Mouse (Mus musculus): ENCODE measurements around the gene Atp6v1e2. TPM values are rescaled to one million over a fixed set of nuclear protein-coding genes. Genes with fewer than 3 reads are reported as not detected.

Atp6v1e2 gene
- not detected in 2 replicates for polyA plus RNA-seq (2015; fragmentation: Nextera tagmentation; extraction: Ambion mirVana)

GRCm38 (mm10) chr17:86947840-86948796, at the start of gene Atp6v1e2:
Atp6v1e2 (minus strand) TSS chr17:86947897.
- no peak within 1 kb of the TSS for H3K27ac ChIP-seq (ENCODE audit: low read length)
- no peak within 1 kb of the TSS for H3K9ac ChIP-seq (ENCODE audit: low read depth, low read length)
- H3K9me3 ChIP-seq (replicated peaks; ENCODE audit: control insufficient read depth, low read length), result no peaks in the 10 kb centered on the region
- no peak within 1 kb of the TSS for H3K4me3 ChIP-seq (ENCODE audit: low read depth, low read length)
- no peak within 1 kb of the TSS for H3K4me2 ChIP-seq (ENCODE audit: low read depth, low read length)
- H3K36me3 ChIP-seq (ENCODE audit: control insufficient read depth, insufficient read depth), result no peaks in the 10 kb centered on the region
- no peaks in the 10 kb centered on the region for H3K27me3 ChIP-seq (ENCODE audit: control insufficient read depth, insufficient read depth, low read depth, low read length)
- no peaks in the 10 kb centered on the region for H3K4me1 ChIP-seq (ENCODE audit: control insufficient read depth, low read depth, low read length)
- no peak for ATAC-seq (ENCODE audit: low read depth)
- 75% methylated on average over 28 of the region's 28 CpGs for WGBS (ENCODE audit: insufficient replicate concordance)

GRCm38 (mm10) chr17:86997323-86997722, 49.6 kb upstream of the Atp6v1e2 start:
- H3K4me1 ChIP-seq (ENCODE audit: control insufficient read depth, low read depth, low read length), result no peaks in the 10 kb centered on the region
- no peaks in the 10 kb centered on the region for H3K36me3 ChIP-seq (ENCODE audit: control insufficient read depth, insufficient read depth)
- no peak overlapping the region for H3K27ac ChIP-seq (ENCODE audit: low read length)
- H3K4me2 ChIP-seq (ENCODE audit: low read depth, low read length), result no peak overlapping the region
- no peak overlapping the region for H3K4me3 ChIP-seq (ENCODE audit: low read depth, low read length)
- H3K27me3 ChIP-seq (ENCODE audit: control insufficient read depth, insufficient read depth, low read depth, low read length), result no peaks in the 10 kb centered on the region
- H3K9me3 ChIP-seq (replicated peaks; ENCODE audit: control insufficient read depth, low read length), result no peaks in the 10 kb centered on the region
- H3K9ac ChIP-seq (ENCODE audit: low read depth, low read length), result no peak overlapping the region
- ATAC-seq (ENCODE audit: low read depth), result no peak
- 71% methylated on average over 6 of the region's 6 CpGs for WGBS (ENCODE audit: insufficient replicate concordance)

- Histone ChIP-seq H3K9ac (ENCODE audit: low read depth, low read length) (no peak overlapping the region), H3K36me3 (ENCODE audit: control insufficient read depth, insufficient read depth) (no peaks in the 10 kb centered on the region), H3K27ac (ENCODE audit: low read length) (no peak overlapping the region), H3K4me3 (ENCODE audit: low read depth, low read length) (no peak overlapping the region), H3K4me1 (ENCODE audit: control insufficient read depth, low read depth, low read length) (no peaks in the 10 kb centered on the region), H3K9me3 (replicated peaks; ENCODE audit: control insufficient read depth, low read length) (no peaks in the 10 kb centered on the region), H3K27me3 (ENCODE audit: control insufficient read depth, insufficient read depth, low read depth, low read length) (no peaks in the 10 kb centered on the region), H3K4me2 (ENCODE audit: low read depth, low read length) (no peak overlapping the region)
- no peak for ATAC-seq (ENCODE audit: low read depth)
- WGBS (ENCODE audit: insufficient replicate concordance), result 73% methylated on average over 8 of the region's 8 CpGs
Measured at GRCm38 (mm10) chr17:86991306-86991705, 43.6 kb upstream of the Atp6v1e2 start.

DNA sequence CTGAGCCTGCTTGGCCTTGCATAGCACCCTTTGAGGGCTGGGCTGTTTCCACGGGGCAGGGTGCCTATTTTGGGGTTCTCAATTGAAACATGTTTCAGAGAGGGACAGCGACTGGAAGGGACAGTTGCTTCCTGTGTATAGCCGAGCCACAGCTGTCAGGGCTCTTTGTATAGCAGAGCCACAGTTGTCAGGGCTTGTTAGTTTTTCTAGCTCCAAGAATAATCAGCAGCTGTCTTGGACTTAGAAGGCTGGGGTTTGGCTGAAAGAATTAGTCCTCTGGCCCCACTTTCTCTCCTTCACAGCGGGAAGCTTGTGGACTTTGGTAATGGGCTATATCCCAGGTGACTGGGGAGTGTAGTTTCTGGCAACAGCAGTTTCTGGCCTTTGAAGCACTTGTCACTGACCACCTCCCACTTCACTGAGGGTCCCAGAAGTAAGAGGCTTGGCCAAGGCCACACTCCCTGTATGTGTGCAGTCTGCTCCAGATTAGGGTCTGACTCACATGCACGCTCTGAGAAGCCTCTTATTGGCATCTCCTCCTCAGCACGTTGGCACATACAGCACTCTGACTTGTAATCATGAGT, 41.0 kb upstream of the Atp6v1e2 start:
- no peak for ATAC-seq (ENCODE audit: low read depth)
- H3K27me3 ChIP-seq (ENCODE audit: control insufficient read depth, insufficient read depth, low read depth, low read length), result no peaks in the 10 kb centered on the region
- no peak overlapping the region for H3K4me3 ChIP-seq (ENCODE audit: low read depth, low read length)
- no peak overlapping the region for H3K4me2 ChIP-seq (ENCODE audit: low read depth, low read length)
- 51% methylated on average over 6 of the region's 6 CpGs for WGBS (ENCODE audit: insufficient replicate concordance)
- no peak overlapping the region for H3K27ac ChIP-seq (ENCODE audit: low read length)
- no peaks in the 10 kb centered on the region for H3K4me1 ChIP-seq (ENCODE audit: control insufficient read depth, low read depth, low read length)
- H3K9me3 ChIP-seq (replicated peaks; ENCODE audit: control insufficient read depth, low read length), result no peaks in the 10 kb centered on the region
- no peaks in the 10 kb centered on the region for H3K36me3 ChIP-seq (ENCODE audit: control insufficient read depth, insufficient read depth)
- H3K9ac ChIP-seq (ENCODE audit: low read depth, low read length), result no peak overlapping the region

DNA sequence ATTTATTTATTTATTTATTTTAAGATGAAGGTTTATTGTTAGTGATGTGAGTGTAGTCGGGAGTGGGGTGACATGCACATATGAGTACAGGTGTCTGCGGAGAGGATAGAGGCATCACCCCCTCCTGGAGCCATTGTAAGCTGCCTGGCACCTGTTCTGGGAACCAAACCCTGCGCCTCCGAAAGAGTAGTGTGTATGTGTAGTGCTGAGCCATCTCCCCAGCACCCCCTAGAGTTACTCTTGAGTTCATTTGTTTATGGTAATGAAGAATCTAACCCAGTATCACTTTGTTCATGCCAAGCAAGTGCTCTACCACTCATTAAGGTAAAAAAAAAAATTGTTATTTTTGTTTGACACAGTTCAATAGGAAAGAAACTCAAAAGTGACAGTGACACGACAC, 40.5 kb upstream of the Atp6v1e2 start:
- no peaks in the 10 kb centered on the region for H3K9me3 ChIP-seq (replicated peaks; ENCODE audit: control insufficient read depth, low read length)
- no peak overlapping the region for H3K4me2 ChIP-seq (ENCODE audit: low read depth, low read length)
- H3K36me3 ChIP-seq (ENCODE audit: control insufficient read depth, insufficient read depth), result no peaks in the 10 kb centered on the region
- no peak overlapping the region for H3K9ac ChIP-seq (ENCODE audit: low read depth, low read length)
- no peak overlapping the region for H3K4me3 ChIP-seq (ENCODE audit: low read depth, low read length)
- no peaks in the 10 kb centered on the region for H3K4me1 ChIP-seq (ENCODE audit: control insufficient read depth, low read depth, low read length)
- ATAC-seq (ENCODE audit: low read depth), result no peak
- no peaks in the 10 kb centered on the region for H3K27me3 ChIP-seq (ENCODE audit: control insufficient read depth, insufficient read depth, low read depth, low read length)
- no peak overlapping the region for H3K27ac ChIP-seq (ENCODE audit: low read length)
- 69% methylated on average over 5 of the region's 5 CpGs for WGBS (ENCODE audit: insufficient replicate concordance)

- H3K9me3 ChIP-seq (replicated peaks; ENCODE audit: control insufficient read depth, low read length), result no peaks in the 10 kb centered on the region
- H3K9ac ChIP-seq (ENCODE audit: low read depth, low read length), result no peak overlapping the region
- no peak overlapping the region for H3K4me3 ChIP-seq (ENCODE audit: low read depth, low read length)
- WGBS (ENCODE audit: insufficient replicate concordance), result 60% methylated on average over 17 of the region's 17 CpGs
- H3K4me2 ChIP-seq (ENCODE audit: low read depth, low read length), result no peak overlapping the region
- H3K27me3 ChIP-seq (ENCODE audit: control insufficient read depth, insufficient read depth, low read depth, low read length), result no peaks in the 10 kb centered on the region
- no peaks in the 10 kb centered on the region for H3K36me3 ChIP-seq (ENCODE audit: control insufficient read depth, insufficient read depth)
- ATAC-seq (ENCODE audit: low read depth), result no peak
- H3K4me1 ChIP-seq (ENCODE audit: control insufficient read depth, low read depth, low read length), result no peaks in the 10 kb centered on the region
- H3K27ac ChIP-seq (ENCODE audit: low read length), result no peak overlapping the region
Measured at GRCm38 (mm10) chr17:86986449-86987138, 38.9 kb upstream of the Atp6v1e2 start.

DNA sequence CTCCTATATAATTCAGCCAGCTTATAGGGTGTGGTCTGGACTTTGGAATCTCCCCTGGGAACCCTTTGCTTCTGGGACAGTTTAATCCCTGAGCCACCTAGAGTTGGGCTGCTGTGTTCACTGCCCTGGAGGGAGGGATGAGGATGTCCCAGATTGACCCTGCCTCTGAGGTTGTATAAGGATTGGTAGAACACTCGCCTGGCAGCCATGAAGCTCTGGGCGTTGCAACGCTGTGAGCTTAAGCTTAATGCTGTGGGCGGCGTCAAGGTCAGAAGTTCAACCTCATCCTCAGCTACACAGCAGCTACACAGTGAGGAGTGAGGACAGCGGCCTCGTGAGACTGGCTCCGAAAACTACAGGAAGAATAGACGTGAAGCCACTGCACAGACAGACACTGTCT, 34.8 kb upstream of the Atp6v1e2 start:
- H3K9me3 ChIP-seq (replicated peaks; ENCODE audit: control insufficient read depth, low read length), result no peaks in the 10 kb centered on the region
- no peak overlapping the region for H3K27ac ChIP-seq (ENCODE audit: low read length)
- no peak overlapping the region for H3K4me3 ChIP-seq (ENCODE audit: low read depth, low read length)
- 0 out of 2 replicates have a peak, but pooled peaks have one; percentile 5 for ATAC-seq (ENCODE audit: low read depth)
- no peak overlapping the region for H3K4me2 ChIP-seq (ENCODE audit: low read depth, low read length)
- no peaks in the 10 kb centered on the region for H3K27me3 ChIP-seq (ENCODE audit: control insufficient read depth, insufficient read depth, low read depth, low read length)
- H3K36me3 ChIP-seq (ENCODE audit: control insufficient read depth, insufficient read depth), result no peaks in the 10 kb centered on the region
- H3K4me1 ChIP-seq (ENCODE audit: control insufficient read depth, low read depth, low read length), result no peaks in the 10 kb centered on the region
- no peak overlapping the region for H3K9ac ChIP-seq (ENCODE audit: low read depth, low read length)
- 67% methylated on average over 9 of the region's 9 CpGs for WGBS (ENCODE audit: insufficient replicate concordance)

DNA sequence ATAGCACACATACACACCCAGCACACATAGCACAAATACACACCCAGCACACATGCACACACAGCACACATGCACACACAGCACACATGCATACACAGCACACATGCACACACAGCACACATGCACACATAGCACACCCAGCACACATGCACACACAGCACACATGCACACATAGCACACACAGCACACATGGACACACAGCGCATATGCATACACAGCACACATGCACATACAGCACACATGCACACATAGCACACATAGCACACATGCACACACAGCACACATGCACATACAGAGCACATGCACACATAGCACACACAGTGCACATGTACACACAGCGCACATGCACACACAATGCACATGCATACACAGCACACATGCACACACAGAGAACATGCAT, 34.0 kb upstream of the Atp6v1e2 start:
- Histone ChIP-seq H3K27me3 (ENCODE audit: control insufficient read depth, insufficient read depth, low read depth, low read length) (no peaks in the 10 kb centered on the region), H3K36me3 (ENCODE audit: control insufficient read depth, insufficient read depth) (no peaks in the 10 kb centered on the region), H3K4me3 (ENCODE audit: low read depth, low read length) (no peak overlapping the region), H3K27ac (ENCODE audit: low read length) (no peak overlapping the region), H3K9me3 (replicated peaks; ENCODE audit: control insufficient read depth, low read length) (no peaks in the 10 kb centered on the region), H3K9ac (ENCODE audit: low read depth, low read length) (no peak overlapping the region), H3K4me1 (ENCODE audit: control insufficient read depth, low read depth, low read length) (no peaks in the 10 kb centered on the region), H3K4me2 (ENCODE audit: low read depth, low read length) (no peak overlapping the region)
- 80% methylated on average over 2 of the region's 2 CpGs for WGBS (ENCODE audit: insufficient replicate concordance)
- no peak for ATAC-seq (ENCODE audit: low read depth)
